Mouse (Mus musculus) hindbrain, embryonic 16.5 days (tissue): ENCODE results near the gene Helz2. TPM values are rescaled to one million over a fixed set of nuclear protein-coding genes. Genes with fewer than 3 reads are reported as not detected.

Experiments used
- polyA plus RNA-seq: library from polyadenylated mRNA; unstranded; fragments of >200 nt; fragmentation: Nextera tagmentation; extraction: Ambion mirVana; gene quantifications from 2 replicates; pipeline ENCODE4 v1.2.1, GENCODE M21; 2015

The Helz2 gene
- polyA plus RNA-seq, 1 experiment from 2014 or later = 0.44 TPM

Other genes starting within 250 kb of the Helz2 start
- 40.4 and 43.8 TPM in 2 replicates for gene Chrna4, start 198.5 kb downstream of the Helz2 start, polyA plus RNA-seq
- 41.4 and 47.3 TPM in 2 replicates for gene Kcnq2, start 106.7 kb downstream of the Helz2 start, polyA plus RNA-seq
- gene Eef1a2, start 85.0 kb downstream of the Helz2 start, polyA plus RNA-seq = 5.4 and 9.7 TPM in 2 replicates
- 380 and 389 TPM in 2 replicates for gene Ppdpf, start 54.8 kb downstream of the Helz2 start, polyA plus RNA-seq
- gene Ptk6, start 39.2 kb downstream of the Helz2 start, polyA plus RNA-seq = not detected in 2 replicates
- gene Srms, start 28.8 kb downstream of the Helz2 start, polyA plus RNA-seq = 0.21 and 0.35 TPM in 2 replicates
- 0.26 TPM in 2 replicates for gene Fndc11, start 22.0 kb downstream of the Helz2 start, polyA plus RNA-seq
- gene Gmeb2, start 46.0 kb upstream of the Helz2 start, polyA plus RNA-seq = 13.0 and 15.6 TPM in 2 replicates
- 1,680 and 1,967 TPM in 2 replicates for gene Stmn3, start 72.5 kb upstream of the Helz2 start, polyA plus RNA-seq
- 33.7 and 38.2 TPM in 2 replicates for gene Rtel1, start 77.7 kb upstream of the Helz2 start, polyA plus RNA-seq
- gene Zgpat, start 122.9 kb upstream of the Helz2 start, polyA plus RNA-seq = 75.0 and 83.7 TPM in 2 replicates
- gene Arfrp1, start 123.4 kb upstream of the Helz2 start, polyA plus RNA-seq = 83.5 and 87.2 TPM in 2 replicates
- 46.4 and 56.5 TPM in 2 replicates for gene Lime1, start 138.1 kb upstream of the Helz2 start, polyA plus RNA-seq
- gene Zbtb46, start 217.4 kb upstream of the Helz2 start, polyA plus RNA-seq = 19.1 and 22.7 TPM in 2 replicates